Mouse (Mus musculus) ES-E14 (cell line): ENCODE data around the gene Hist2h4. TPM values are rescaled to one million over a fixed set of nuclear protein-coding genes. Genes with fewer than 3 reads are reported as not detected.
"Not testable (repeated sequence)": the region's sequence is repeated elsewhere in the genome, so short reads cannot be mapped to it uniquely, and the experiment has no call there.

Experiments
- DNase-seq: peaks from one replicate; pipeline ENCODE4 v3.0.0-alpha.2; 2013; ENCODE audit warnings: low read depth, low spot score
- H3K27ac ChIP-seq: 2 replicates; pipeline ENCODE4 v1.5.1; 2012; ENCODE audit warnings: low read depth, mild to moderate bottlenecking, low read length, moderate library complexity, mixed read lengths; ENCODE audit not compliant: poor library complexity, insufficient read depth, severe bottlenecking
- H3K36me3 ChIP-seq: 2 replicates; pipeline ENCODE4 v1.6.1; 2012; ENCODE audit warnings: mild to moderate bottlenecking, low read length, moderate library complexity, mixed read lengths; ENCODE audit not compliant: control insufficient read depth, poor library complexity, insufficient read depth, severe bottlenecking
- H3K4me1 ChIP-seq, 2 experiments: fragments of 150-350 bp in 1 of 2; sonication (generic) in 1 of 2; 2 replicates each; pipeline ENCODE4 v1.6.1; 2012; ENCODE audit warnings: low read length in 2 of 2, mild to moderate bottlenecking in 1 of 2, mixed read lengths in 1 of 2; ENCODE audit not compliant: control insufficient read depth in 2 of 2, insufficient read depth in 2 of 2, poor library complexity in 1 of 2
- H3K4me3 ChIP-seq, 2 experiments: fragments of 150-350 bp in 1 of 2; sonication (generic) in 1 of 2; 2 replicates each; pipeline ENCODE4 v1.5.1; 2012; ENCODE audit warnings: low read length in 2 of 2, low read depth in 1 of 2, mild to moderate bottlenecking in 1 of 2, mixed read lengths in 1 of 2; ENCODE audit not compliant: insufficient read depth in 1 of 2, poor library complexity in 1 of 2, severe bottlenecking in 1 of 2
- H3K9ac ChIP-seq: 2 replicates; pipeline ENCODE4 v1.6.1; 2012; ENCODE audit warnings: low read depth, mild to moderate bottlenecking, low read length, mixed read lengths; ENCODE audit not compliant: poor library complexity, insufficient read depth, severe bottlenecking
- H3K9me3 ChIP-seq: fragments of 150-350 bp; sonication (generic); 2 replicates; pipeline ENCODE4 v1.6.1; 2012; ENCODE audit warnings: low read depth, mild to moderate bottlenecking, low read length; ENCODE audit not compliant: control insufficient read depth, insufficient read depth
- CHD2 ChIP-seq: IDR thresholded peaks from 2 replicates; pipeline ENCODE4 v1.6.1; 2014; ENCODE audit warnings: mild to moderate bottlenecking, low read depth, low read length, inconsistent platforms
- HCFC1 ChIP-seq: IDR thresholded peaks from 2 replicates; pipeline ENCODE4 v1.6.1; 2012; ENCODE audit warnings: low read length, inconsistent platforms, borderline replicate concordance; ENCODE audit not compliant: insufficient read depth
- MAFK ChIP-seq: IDR thresholded peaks from 2 replicates; pipeline ENCODE4 v1.6.1; 2014; ENCODE audit warnings: mild to moderate bottlenecking, low read depth, low read length, inconsistent platforms; ENCODE audit not compliant: insufficient read depth
- ZC3H11A ChIP-seq: IDR thresholded peaks from 2 replicates; pipeline ENCODE4 v1.6.1; 2012; ENCODE audit warnings: low read depth, mild to moderate bottlenecking, inconsistent platforms, low read length, borderline replicate concordance
- ZNF384 ChIP-seq: IDR thresholded peaks from 2 replicates; pipeline ENCODE4 v1.6.1; 2012; ENCODE audit warnings: low read depth, low read length, inconsistent platforms
- in situ Hi-C, 2 experiments: fragments of 600-800 bp; cut with MboI; formaldehyde crosslinking; loops; one replicate each; pipeline ENCODE4 v1.15.1; 2025; ENCODE audit warnings: low sequenced_read_pairs in 2 of 2, inconsistent platforms in 1 of 2; ENCODE audit not compliant: unreplicated experiment in 2 of 2
- total RNA-seq: library from RNA; depleted of rRNA; stranded (reverse); fragments of 300-350 nt; gene quantifications from 2 replicates; pipeline ENCODE4 v1.2.3, GENCODE M21; 2012

The Hist2h4 gene
- total RNA-seq, 1 experiment = 46.0 TPM

GRCm38 (mm10) chr3:96250890-96251289 is 12.2 kb downstream of the Hist2h4 start:
- no peaks in the 10 kb centered on the region for H3K9me3 ChIP-seq
- no peak overlapping the region for H3K4me3 ChIP-seq
- DNase-seq = no peak
- H3K27ac ChIP-seq = no peak overlapping the region
- in situ Hi-C loops = no loop called here
- peaks cover 2 to 3% of the 10 kb centered on the region in 2 experiments; a peak in 1 of 4 replicates for H3K4me1 ChIP-seq
- no peaks in the 10 kb centered on the region for H3K36me3 ChIP-seq
- TF ChIP-seq ZC3H11A = no peak
- no peak for TF ChIP-seq HCFC1
- TF ChIP-seq MAFK = no peak
- no peak for TF ChIP-seq ZNF384
- TF ChIP-seq CHD2 = no peak
- H3K9ac ChIP-seq = no peak overlapping the region

DNA sequence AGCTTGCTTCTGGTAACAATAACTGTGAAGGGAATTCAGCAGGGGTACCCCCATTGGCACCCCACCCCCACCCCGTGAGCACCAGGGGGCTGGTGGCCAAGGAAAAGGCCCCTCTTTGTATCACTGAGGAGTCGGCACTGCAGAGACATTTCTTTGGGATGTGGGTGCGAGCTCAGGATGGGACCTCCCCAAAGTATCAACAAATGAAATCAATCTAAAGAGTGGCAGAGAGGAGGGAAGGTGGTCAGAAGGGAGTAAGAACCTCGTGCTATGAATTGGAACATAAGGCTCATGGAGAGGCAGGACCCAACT is 14.1 kb downstream of the Hist2h4 start:
- H3K4me3 ChIP-seq = peak overlapping the region; percentile 29 to 57; a peak in 2 of 4 replicates
- H3K4me1 ChIP-seq = peaks cover 2 to 4% of the 10 kb centered on the region in 2 experiments; a peak in 2 of 4 replicates
- H3K27ac ChIP-seq = no peak overlapping the region
- H3K36me3 ChIP-seq = no peaks in the 10 kb centered on the region
- no peaks in the 10 kb centered on the region for H3K9me3 ChIP-seq
- peak overlapping the region; percentile 13; the same call in 1 of the 2 replicates for H3K9ac ChIP-seq
- TF ChIP-seq ZC3H11A = no peak
- TF ChIP-seq MAFK = no peak
- TF ChIP-seq HCFC1 = no peak
- no peak for TF ChIP-seq CHD2
- TF ChIP-seq ZNF384 = no peak
- in situ Hi-C loops = no loop called here
- no peak for DNase-seq

DNA sequence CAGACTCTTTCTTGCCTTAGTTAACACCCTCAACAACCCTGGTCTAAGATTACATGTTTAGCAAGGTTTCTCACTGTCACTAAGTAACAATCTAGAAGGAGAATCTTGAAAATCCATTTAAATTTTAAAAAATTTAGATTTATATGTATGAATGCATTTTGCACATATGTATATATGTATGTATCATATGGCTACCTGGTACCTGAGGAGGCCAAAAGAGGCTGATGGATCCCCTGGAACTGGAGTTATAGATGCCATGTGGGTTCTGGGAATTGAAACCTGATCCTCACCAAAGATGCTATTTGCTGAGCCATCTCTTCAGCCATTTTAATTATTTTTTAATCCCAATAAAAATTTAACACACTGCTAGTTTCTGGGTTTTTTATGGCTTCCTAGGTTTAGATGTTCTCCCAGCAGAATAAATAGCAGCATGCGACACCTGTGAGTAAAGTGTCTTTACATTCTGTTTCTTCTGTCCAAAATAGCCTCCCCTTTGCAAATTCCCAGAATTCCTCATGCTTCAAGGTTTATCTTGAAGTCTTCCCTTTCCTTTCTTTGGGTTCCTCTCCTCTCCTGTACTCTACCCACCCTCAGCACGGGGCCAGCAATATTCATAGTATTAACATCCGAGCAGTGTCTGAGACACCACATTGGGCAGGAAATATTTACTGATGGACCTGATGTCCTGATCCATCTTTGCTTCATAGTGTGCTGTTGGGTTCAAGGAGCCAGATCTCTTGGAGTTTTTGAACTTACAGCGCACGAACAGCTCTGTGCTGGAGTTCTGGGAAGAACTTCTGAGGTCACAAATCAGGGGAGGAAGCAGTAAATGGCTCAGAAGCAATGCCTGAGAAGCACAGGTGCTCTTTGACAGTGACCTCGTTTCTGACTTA is 14.7 kb downstream of the Hist2h4 start:
- in situ Hi-C loops = no loop called here
- Histone ChIP-seq H3K9me3 (no peaks in the 10 kb centered on the region), H3K4me1 (peaks cover 3 to 8% of the 10 kb centered on the region in 2 experiments; a peak in 3 of 4 replicates), H3K36me3 (no peaks in the 10 kb centered on the region), H3K9ac (peak overlapping the region; percentile 13; the same call in 1 of the 2 replicates), H3K27ac (no peak overlapping the region; the same call in 1 of the 2 replicates), H3K4me3 (peak overlapping the region; percentile 57 to 64)
- TF ChIP-seq CHD2 (peak; percentile 45; the same call in 1 of the 2 replicates), ZC3H11A (no peak)
- no peak for DNase-seq

DNA sequence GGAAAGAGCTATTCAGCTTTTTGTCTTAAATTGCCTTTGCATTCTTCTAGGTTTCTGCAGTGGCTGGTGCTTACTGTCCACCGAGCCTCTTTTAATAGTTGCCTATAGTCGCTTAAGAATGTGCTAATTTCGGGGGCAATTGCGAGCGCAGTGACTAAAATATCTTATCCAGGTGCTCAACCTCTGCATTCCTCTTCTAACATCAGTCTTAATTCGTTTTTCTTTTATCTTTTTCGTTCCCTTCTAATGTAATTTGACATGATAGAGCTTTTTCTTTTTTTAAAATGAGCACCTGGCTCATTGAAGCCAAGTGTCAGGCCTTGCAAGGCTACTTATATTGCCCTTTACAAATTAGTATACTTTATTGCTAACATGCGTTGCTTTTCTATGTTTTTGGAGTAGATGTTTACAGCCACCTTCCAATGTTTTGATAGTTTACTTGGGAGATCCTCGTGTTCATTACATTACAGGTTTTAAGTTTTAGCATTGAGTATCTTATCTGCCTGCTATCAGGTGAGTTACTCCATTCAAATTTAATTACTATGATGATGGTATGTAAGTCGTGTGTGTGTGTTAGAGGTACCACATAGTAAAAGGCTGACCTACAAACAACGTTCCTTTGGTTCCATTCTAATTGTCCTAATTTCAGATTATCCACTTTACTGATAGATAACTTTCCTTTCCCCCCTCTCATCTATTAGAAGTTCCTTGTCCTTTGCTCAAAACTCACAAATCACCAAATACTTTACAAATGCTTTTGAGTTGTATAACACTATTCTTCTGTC is 15.6 kb downstream of the Hist2h4 start:
- Histone ChIP-seq H3K4me1 (peaks cover 3 to 8% of the 10 kb centered on the region in 2 experiments; a peak in 3 of 4 replicates), H3K4me3 (peak overlapping the region; percentile 57 to 64), H3K36me3 (no peaks in the 10 kb centered on the region), H3K27ac (peak overlapping the region; percentile 86), H3K9me3 (no peaks in the 10 kb centered on the region), H3K9ac (peak overlapping the region; percentile 72)
- no peak for DNase-seq
- TF ChIP-seq HCFC1 (no peak), CHD2 (no peak), ZC3H11A (no peak), ZNF384 (no peak), MAFK (no peak)
- in situ Hi-C loops = no loop called here

- in situ Hi-C loops, DNase-seq, H3K9me3 ChIP-seq, H3K36me3 ChIP-seq: not testable (repeated sequence)
- H3K27ac ChIP-seq = peak within 1 kb of the TSS; percentile 86
- H3K4me1 ChIP-seq = peaks cover 3 to 12% of the 10 kb centered on the region in 2 experiments; a peak in 3 of 4 replicates
- peak within 1 kb of the TSS; percentile 57 to 64 for H3K4me3 ChIP-seq
- H3K9ac ChIP-seq = peak within 1 kb of the TSS; percentile 72
Observed at GRCm38 (mm10) chr3:96246427-96246856, 16.7 kb downstream of the Hist2h4 start, which contains the start of gene Hist2h3c1. Hist2h3c1 (plus strand) TSS chr3:96246685.

- DNase-seq, H3K9ac ChIP-seq, H3K9me3 ChIP-seq, H3K27ac ChIP-seq, H3K4me3 ChIP-seq, in situ Hi-C loops, H3K36me3 ChIP-seq: not testable (repeated sequence)
- H3K4me1 ChIP-seq = peaks cover 4 to 12% of the 10 kb centered on the region in 2 experiments; a peak in 3 of 4 replicates
Observed at GRCm38 (mm10) chr3:96246018-96246417, 17.1 kb downstream of the Hist2h4 start.
